Mouse (Mus musculus): ENCODE results near the gene Gm21992. TPM values are rescaled to one million over a fixed set of nuclear protein-coding genes. Genes with fewer than 3 reads are reported as not detected.

Gm21992 gene
- polyA plus RNA-seq, 1 experiment from 2014 or later, result 23.9 TPM

DNA sequence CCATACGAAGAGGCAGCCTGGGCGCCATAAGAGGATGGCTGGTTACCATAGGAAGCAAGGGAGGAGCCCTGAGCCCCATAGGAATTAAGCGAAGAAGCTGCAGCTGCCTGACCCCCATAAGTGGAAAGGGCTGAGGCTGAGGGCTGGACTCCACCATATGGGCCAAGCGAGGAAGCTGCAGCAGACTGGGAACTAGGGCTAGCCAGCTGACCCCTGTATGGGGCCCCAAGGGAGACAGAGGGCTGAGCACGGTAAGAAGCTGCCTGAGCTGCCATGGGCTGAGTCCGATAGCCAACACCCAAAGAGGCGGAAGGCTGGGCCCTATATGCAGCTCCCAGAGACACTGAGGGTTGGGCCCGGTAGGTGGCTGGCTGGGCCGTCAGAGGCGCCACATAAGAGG lies 8.1 kb downstream of the Gm21992 start:
- WGBS, result 81% methylated on average over 10 of the region's 10 CpGs
- Histone ChIP-seq H3K9ac (ENCODE audit: low read length) (no peak overlapping the region), H3K4me1 (ENCODE audit: control insufficient read depth, insufficient read depth, low read length) (peaks cover 8% of the 10 kb centered on the region; the same call in 1 of the 2 replicates), H3K9me3 (replicated peaks; ENCODE audit: control insufficient read depth, low read length) (no peaks in the 10 kb centered on the region), H3K27ac (ENCODE audit: low read length) (no peak overlapping the region), H3K4me2 (ENCODE audit: low read depth, low read length) (no peak overlapping the region), H3K36me3 (ENCODE audit: control insufficient read depth, insufficient read depth) (peaks cover 36% of the 10 kb centered on the region), H3K4me3 (ENCODE audit: low read length) (no peak overlapping the region), H3K27me3 (ENCODE audit: control insufficient read depth, insufficient read depth, low read length) (no peaks in the 10 kb centered on the region)
- ATAC-seq (replicated peaks; ENCODE audit: extremely low read depth, insufficient read depth, low FRiP score), result no peak

DNA sequence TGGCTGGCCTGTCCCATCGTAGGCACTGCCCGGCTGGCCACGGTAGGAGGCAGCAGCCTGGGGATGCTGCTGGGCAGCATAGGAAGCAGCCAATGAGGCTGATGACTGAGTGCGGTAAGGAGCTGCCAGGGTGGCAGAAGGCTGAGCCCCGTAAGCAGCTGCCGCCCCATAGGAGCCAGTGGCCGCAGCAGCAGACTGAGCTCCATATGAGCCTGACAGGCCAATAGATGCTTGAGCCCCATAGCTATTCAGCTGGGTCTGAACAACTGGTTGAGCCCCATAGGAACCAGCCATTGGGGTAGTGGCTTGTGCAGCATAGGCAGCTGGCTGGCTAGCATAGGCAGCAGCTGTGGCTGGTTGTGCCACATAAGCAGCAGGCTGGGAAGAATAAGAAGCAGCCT lies 8.7 kb downstream of the Gm21992 start:
- Histone ChIP-seq H3K27me3 (ENCODE audit: control insufficient read depth, insufficient read depth, low read length) (no peaks in the 10 kb centered on the region), H3K9me3 (replicated peaks; ENCODE audit: control insufficient read depth, low read length) (no peaks in the 10 kb centered on the region), H3K4me3 (ENCODE audit: low read length) (no peak overlapping the region), H3K4me2 (ENCODE audit: low read depth, low read length) (no peak overlapping the region), H3K27ac (ENCODE audit: low read length) (no peak overlapping the region), H3K9ac (ENCODE audit: low read length) (no peak overlapping the region), H3K36me3 (ENCODE audit: control insufficient read depth, insufficient read depth) (peaks cover 38% of the 10 kb centered on the region), H3K4me1 (ENCODE audit: control insufficient read depth, insufficient read depth, low read length) (peaks cover 6% of the 10 kb centered on the region; the same call in 1 of the 2 replicates)
- no peak for ATAC-seq (replicated peaks; ENCODE audit: extremely low read depth, insufficient read depth, low FRiP score)
- WGBS, result 95% methylated on average over 7 of the region's 7 CpGs

DNA sequence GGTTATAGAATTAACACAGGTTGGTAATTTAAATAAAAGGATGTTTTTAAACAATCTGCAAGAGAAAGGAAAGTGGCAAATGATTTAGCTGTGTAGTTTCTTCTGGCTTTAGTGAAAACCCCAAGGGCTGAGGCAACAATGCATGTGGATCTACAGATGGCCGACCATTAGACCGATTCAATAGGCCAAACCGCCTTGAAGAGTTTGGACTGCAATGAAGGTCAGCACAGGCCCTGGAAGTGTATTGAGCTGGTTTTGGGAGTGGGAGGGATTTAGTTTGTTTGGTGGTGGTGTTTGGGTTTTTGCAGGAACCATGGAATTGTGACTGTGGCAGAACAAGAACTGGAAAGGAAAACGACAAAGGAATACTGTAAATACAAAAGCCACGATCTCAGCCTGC lies 12.3 kb downstream of the Gm21992 start:
- no peak overlapping the region for H3K4me2 ChIP-seq (ENCODE audit: low read depth, low read length)
- no peak overlapping the region for H3K9ac ChIP-seq (ENCODE audit: low read length)
- H3K9me3 ChIP-seq (replicated peaks; ENCODE audit: control insufficient read depth, low read length), result no peaks in the 10 kb centered on the region
- no peak overlapping the region for H3K4me3 ChIP-seq (ENCODE audit: low read length)
- no peak for ATAC-seq (replicated peaks; ENCODE audit: extremely low read depth, insufficient read depth, low FRiP score)
- H3K36me3 ChIP-seq (ENCODE audit: control insufficient read depth, insufficient read depth), result peaks cover 38% of the 10 kb centered on the region
- H3K27ac ChIP-seq (ENCODE audit: low read length), result no peak overlapping the region
- peaks cover 11% of the 10 kb centered on the region for H3K4me1 ChIP-seq (ENCODE audit: control insufficient read depth, insufficient read depth, low read length)
- 93% methylated on average over 5 of the region's 5 CpGs for WGBS
- no peaks in the 10 kb centered on the region for H3K27me3 ChIP-seq (ENCODE audit: control insufficient read depth, insufficient read depth, low read length)

DNA sequence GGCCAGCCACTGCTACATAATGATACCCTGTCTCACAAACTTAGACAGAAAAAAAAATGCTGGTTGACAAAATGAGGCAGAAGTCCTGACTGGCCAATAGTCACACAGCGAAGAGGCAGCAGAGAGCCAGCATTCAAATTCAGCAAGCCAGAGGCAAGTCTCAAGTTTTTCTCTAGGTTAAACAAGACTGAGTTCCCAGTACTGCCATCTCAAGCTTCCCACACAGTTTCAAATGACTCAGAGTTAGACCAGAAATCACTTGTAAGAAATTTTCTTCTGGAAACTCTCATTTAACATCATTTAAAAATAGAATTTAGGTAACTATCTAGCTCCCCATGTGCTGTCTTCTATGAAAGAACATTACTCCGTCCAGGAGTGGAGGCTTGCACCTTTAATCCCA lies 13.6 kb downstream of the Gm21992 start:
- ATAC-seq (replicated peaks; ENCODE audit: extremely low read depth, insufficient read depth, low FRiP score), result no peak
- Histone ChIP-seq H3K27ac (ENCODE audit: low read length) (no peak overlapping the region), H3K9me3 (replicated peaks; ENCODE audit: control insufficient read depth, low read length) (no peaks in the 10 kb centered on the region), H3K4me3 (ENCODE audit: low read length) (no peak overlapping the region), H3K4me1 (ENCODE audit: control insufficient read depth, insufficient read depth, low read length) (peaks cover 8% of the 10 kb centered on the region), H3K27me3 (ENCODE audit: control insufficient read depth, insufficient read depth, low read length) (no peaks in the 10 kb centered on the region), H3K9ac (ENCODE audit: low read length) (no peak overlapping the region), H3K36me3 (ENCODE audit: control insufficient read depth, insufficient read depth) (peaks cover 30% of the 10 kb centered on the region), H3K4me2 (ENCODE audit: low read depth, low read length) (no peak overlapping the region)
- 95% methylated on average over 2 of the region's 2 CpGs for WGBS

DNA sequence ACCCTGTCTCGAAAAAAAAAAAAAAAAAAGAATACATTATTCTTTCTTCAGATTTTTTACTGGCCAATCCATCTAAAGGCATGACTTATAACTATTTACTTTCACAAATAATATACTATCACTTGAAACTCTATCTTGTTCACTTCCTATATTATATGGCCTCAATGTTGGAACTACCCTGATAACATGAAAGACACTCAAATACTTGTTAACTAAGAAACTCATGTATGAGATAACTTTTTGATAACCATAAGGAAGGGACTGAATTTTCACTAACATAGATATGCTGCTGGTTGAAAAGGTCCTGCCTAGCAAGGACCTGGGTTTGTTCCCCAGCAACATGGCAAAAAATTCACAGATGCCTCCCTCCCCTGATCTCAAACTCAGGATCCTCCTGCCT lies 15.5 kb downstream of the Gm21992 start:
- WGBS, result 67% methylated on average over 1 of the region's 1 CpGs
- Histone ChIP-seq H3K4me2 (ENCODE audit: low read depth, low read length) (no peak overlapping the region), H3K4me3 (ENCODE audit: low read length) (no peak overlapping the region), H3K9ac (ENCODE audit: low read length) (no peak overlapping the region), H3K4me1 (ENCODE audit: control insufficient read depth, insufficient read depth, low read length) (peaks cover 23% of the 10 kb centered on the region), H3K9me3 (replicated peaks; ENCODE audit: control insufficient read depth, low read length) (no peaks in the 10 kb centered on the region), H3K27me3 (ENCODE audit: control insufficient read depth, insufficient read depth, low read length) (no peaks in the 10 kb centered on the region), H3K36me3 (ENCODE audit: control insufficient read depth, insufficient read depth) (peaks cover 25% of the 10 kb centered on the region), H3K27ac (ENCODE audit: low read length) (no peak overlapping the region)
- ATAC-seq (replicated peaks; ENCODE audit: extremely low read depth, insufficient read depth, low FRiP score), result no peak

DNA sequence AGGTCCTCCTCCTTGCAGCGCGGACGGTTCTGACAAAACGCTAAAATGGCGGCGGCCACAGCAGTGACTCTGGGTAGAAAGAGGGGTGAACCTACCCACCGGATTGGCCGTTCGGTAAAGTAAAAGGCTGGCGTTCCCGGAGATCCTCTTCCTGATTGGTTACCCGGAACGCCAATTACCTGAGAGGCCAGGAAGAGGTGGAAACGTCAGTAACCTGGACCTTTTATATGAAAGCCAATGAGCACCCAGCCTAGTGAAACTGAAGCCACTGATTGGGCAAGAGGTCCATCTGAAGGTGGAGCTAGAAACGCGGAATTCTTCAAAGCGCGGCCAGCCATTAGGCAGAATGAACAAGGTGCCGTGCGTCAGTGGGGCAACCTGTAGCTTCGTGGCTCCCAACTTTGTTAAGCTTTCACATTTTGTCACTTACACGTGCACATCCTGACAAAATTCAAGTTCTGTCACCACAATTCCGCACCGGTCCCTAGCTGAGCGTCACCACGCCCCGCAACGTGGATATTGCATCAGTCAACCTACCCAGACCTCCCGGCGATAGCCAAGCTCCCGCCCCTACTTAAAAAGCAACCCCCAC lies 17.5 kb downstream of the Gm21992 start, which contains the start of gene Rbm4:
Gene Rbm4 (minus strand): TSS at position 71 of the 592 bp plus-strand sequence.
- Histone ChIP-seq H3K4me3 (ENCODE audit: low read length) (peak within 1 kb of the TSS; percentile 90), H3K9ac (ENCODE audit: low read length) (peak within 1 kb of the TSS; percentile 84), H3K27ac (ENCODE audit: low read length) (peak within 1 kb of the TSS; percentile 89), H3K4me2 (ENCODE audit: low read depth, low read length) (peak within 1 kb of the TSS; percentile 91), H3K27me3 (ENCODE audit: control insufficient read depth, insufficient read depth, low read length) (no peaks in the 10 kb centered on the region), H3K4me1 (ENCODE audit: control insufficient read depth, insufficient read depth, low read length) (peaks cover 34% of the 10 kb centered on the region), H3K9me3 (replicated peaks; ENCODE audit: control insufficient read depth, low read length) (no peaks in the 10 kb centered on the region), H3K36me3 (ENCODE audit: control insufficient read depth, insufficient read depth) (peaks cover 28% of the 10 kb centered on the region)
- under 1% methylated on average over 31 of the region's 31 CpGs for WGBS
- peak; percentile 97 for ATAC-seq (replicated peaks; ENCODE audit: extremely low read depth, insufficient read depth, low FRiP score)

DNA sequence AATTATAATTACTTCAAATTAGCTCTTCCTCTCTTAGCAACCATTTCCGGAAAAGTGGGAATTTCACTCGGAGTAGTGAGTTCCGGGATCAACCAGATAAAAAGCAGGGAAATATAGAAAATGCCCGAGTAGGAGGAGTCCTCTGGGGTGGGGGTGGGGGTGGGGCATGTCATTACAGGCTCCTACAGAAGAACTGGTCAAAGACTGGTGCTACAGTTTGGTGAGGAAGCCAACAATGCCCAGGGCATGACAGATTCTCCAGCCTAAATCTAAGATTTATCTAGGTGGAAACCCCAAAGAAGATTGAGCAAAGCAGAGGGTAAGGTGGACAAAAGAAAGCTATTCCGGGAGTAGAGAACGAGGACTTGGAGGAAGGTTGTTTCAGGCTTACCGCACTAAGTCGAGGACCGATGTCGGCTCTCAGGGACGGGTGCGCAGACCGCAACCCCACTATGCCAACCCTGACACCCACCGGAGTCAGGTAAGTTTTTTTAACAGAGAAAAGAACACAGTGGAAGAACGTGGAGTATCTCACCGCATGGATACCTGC lies 18.1 kb downstream of the Gm21992 start:
- peak overlapping the region; percentile 84 for H3K9ac ChIP-seq (ENCODE audit: low read length)
- H3K27ac ChIP-seq (ENCODE audit: low read length), result peak overlapping the region; percentile 89
- ATAC-seq (replicated peaks; ENCODE audit: extremely low read depth, insufficient read depth, low FRiP score), result no peak; the same call in 1 of the 2 replicates
- H3K27me3 ChIP-seq (ENCODE audit: control insufficient read depth, insufficient read depth, low read length), result no peaks in the 10 kb centered on the region
- under 1% methylated on average over 16 of the region's 16 CpGs for WGBS
- H3K4me1 ChIP-seq (ENCODE audit: control insufficient read depth, insufficient read depth, low read length), result peaks cover 34% of the 10 kb centered on the region
- peak overlapping the region; percentile 74 for H3K4me2 ChIP-seq (ENCODE audit: low read depth, low read length)
- H3K9me3 ChIP-seq (replicated peaks; ENCODE audit: control insufficient read depth, low read length), result no peaks in the 10 kb centered on the region
- H3K4me3 ChIP-seq (ENCODE audit: low read length), result peak overlapping the region; percentile 90
- peaks cover 28% of the 10 kb centered on the region for H3K36me3 ChIP-seq (ENCODE audit: control insufficient read depth, insufficient read depth)

DNA sequence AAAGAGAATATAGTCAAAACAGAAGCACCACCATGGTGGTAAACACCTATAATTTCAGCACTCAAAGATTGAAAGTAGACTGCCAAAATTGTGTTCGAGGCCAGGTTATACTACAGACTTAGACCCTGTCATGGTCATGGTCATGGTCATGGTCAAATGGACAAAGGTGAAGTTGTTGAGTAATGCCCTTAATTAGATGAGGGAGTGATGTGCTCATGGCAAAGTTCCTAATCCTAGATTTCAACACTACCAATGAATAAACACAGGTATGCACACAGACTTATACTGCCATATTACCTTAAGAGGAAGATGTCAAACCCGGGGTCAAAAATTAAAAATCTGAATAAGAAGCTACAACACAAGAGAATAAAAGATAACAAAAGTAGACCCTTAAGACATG lies 25.1 kb downstream of the Gm21992 start:
- Histone ChIP-seq H3K4me1 (ENCODE audit: control insufficient read depth, insufficient read depth, low read length) (peaks cover 24% of the 10 kb centered on the region), H3K4me3 (ENCODE audit: low read length) (no peak overlapping the region), H3K9me3 (replicated peaks; ENCODE audit: control insufficient read depth, low read length) (no peaks in the 10 kb centered on the region), H3K27ac (ENCODE audit: low read length) (no peak overlapping the region), H3K27me3 (ENCODE audit: control insufficient read depth, insufficient read depth, low read length) (no peaks in the 10 kb centered on the region), H3K9ac (ENCODE audit: low read length) (no peak overlapping the region), H3K36me3 (ENCODE audit: control insufficient read depth, insufficient read depth) (peaks cover 48% of the 10 kb centered on the region), H3K4me2 (ENCODE audit: low read depth, low read length) (no peak overlapping the region)
- no peak for ATAC-seq (replicated peaks; ENCODE audit: extremely low read depth, insufficient read depth, low FRiP score)
- 93% methylated on average over 2 of the region's 2 CpGs for WGBS

DNA sequence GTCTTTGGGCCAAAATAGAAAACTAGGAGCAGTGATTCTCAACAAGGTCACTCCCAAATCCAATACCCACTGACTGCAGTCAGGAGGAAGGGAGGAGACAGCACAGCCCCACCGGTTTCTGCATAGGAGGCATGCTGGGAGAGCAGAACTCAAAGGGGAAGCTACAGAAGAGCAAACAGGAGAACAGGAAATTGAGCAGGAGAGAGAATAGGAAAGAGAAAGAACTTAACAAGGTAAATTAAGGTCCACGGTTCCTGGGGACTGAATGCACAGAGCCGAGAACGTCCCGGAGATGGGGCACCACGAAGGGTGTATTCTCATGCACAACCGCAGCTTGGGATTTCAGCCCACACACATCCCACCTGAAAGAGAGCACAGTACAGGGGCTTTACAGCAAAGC lies 26.2 kb downstream of the Gm21992 start:
- Histone ChIP-seq H3K27me3 (ENCODE audit: control insufficient read depth, insufficient read depth, low read length) (no peaks in the 10 kb centered on the region), H3K4me2 (ENCODE audit: low read depth, low read length) (no peak overlapping the region), H3K4me1 (ENCODE audit: control insufficient read depth, insufficient read depth, low read length) (peaks cover 15% of the 10 kb centered on the region), H3K4me3 (ENCODE audit: low read length) (no peak overlapping the region), H3K9me3 (replicated peaks; ENCODE audit: control insufficient read depth, low read length) (no peaks in the 10 kb centered on the region), H3K27ac (ENCODE audit: low read length) (peak overlapping the region; percentile 11; the same call in 1 of the 2 replicates), H3K36me3 (ENCODE audit: control insufficient read depth, insufficient read depth) (peaks cover 38% of the 10 kb centered on the region), H3K9ac (ENCODE audit: low read length) (no peak overlapping the region)
- no peak for ATAC-seq (replicated peaks; ENCODE audit: extremely low read depth, insufficient read depth, low FRiP score)
- 85% methylated on average over 7 of the region's 7 CpGs for WGBS

All from heart, embryonic 16.5 days (tissue).